Mouse (Mus musculus) heart, postnatal 0 days (tissue): Measurements from ENCODE around the gene Zpbp. TPM values are rescaled to one million over a fixed set of nuclear protein-coding genes. Genes with fewer than 3 reads are reported as not detected.

Experiments
- ATAC-seq: fragments of 200-750 bp; cut with Nextera tagmentation; 2 replicates; pipeline ENCODE4 v1.8.0; 2017; ENCODE audit warnings: low read depth, moderate number of reproducible peaks, moderate library complexity; ENCODE audit not compliant: insufficient read depth
- DNase-seq: peaks from one replicate; pipeline ENCODE4 v3.0.0-alpha.2; 2016; ENCODE audit warnings: low spot score
- H3K27ac ChIP-seq: fragments of 300-500 bp; sonication (generic); 2 replicates; pipeline ENCODE4 v1.5.1; 2014; ENCODE audit warnings: low read depth, mild to moderate bottlenecking
- H3K27me3 ChIP-seq: fragments of 300-500 bp; sonication (generic); 2 replicates; pipeline ENCODE4 v1.6.1; 2014; ENCODE audit warnings: low read length, mixed read lengths; ENCODE audit not compliant: control insufficient read depth, insufficient read depth
- H3K36me3 ChIP-seq: fragments of 300-500 bp; sonication (generic); replicated peaks from 2 replicates; pipeline ENCODE4 v1.6.1; 2014; ENCODE audit warnings: low read length, mixed read lengths; ENCODE audit not compliant: control insufficient read depth, insufficient read depth
- H3K4me1 ChIP-seq: fragments of 300-500 bp; sonication (generic); 2 replicates; pipeline ENCODE4 v1.6.1; 2014; ENCODE audit warnings: antibody characterized with exemption; ENCODE audit not compliant: control insufficient read depth, insufficient read depth
- H3K4me2 ChIP-seq: fragments of 300-500 bp; sonication (generic); 2 replicates; pipeline ENCODE4 v1.6.1; 2014; ENCODE audit warnings: low read depth, mild to moderate bottlenecking, low read length, moderate library complexity
- H3K4me3 ChIP-seq: fragments of 300-500 bp; sonication (generic); 2 replicates; pipeline ENCODE4 v1.5.1; 2014; ENCODE audit warnings: low read depth, low read length
- H3K9ac ChIP-seq: fragments of 300-500 bp; sonication (generic); replicated peaks from 2 replicates; pipeline ENCODE4 v1.6.1; 2014; ENCODE audit warnings: low read depth, low read length, mixed read lengths
- H3K9me3 ChIP-seq: fragments of 300-500 bp; sonication (generic); replicated peaks from 2 replicates; pipeline ENCODE4 v1.6.1; 2016; ENCODE audit warnings: low read length; ENCODE audit not compliant: control insufficient read depth
- CTCF ChIP-seq: IDR thresholded peaks from 2 replicates; pipeline ENCODE4 v1.5.1; 2016; ENCODE audit warnings: antibody characterized with exemption, control low read depth, low read depth
- EP300 ChIP-seq: IDR thresholded peaks from 2 replicates; pipeline ENCODE4 v1.6.1; 2016; ENCODE audit warnings: antibody characterized with exemption, low read depth
- WGBS: fragments of 180-500 bp; shearing (Covaris S2); extraction: QIAGEN DNeasy Blood & Tissue Kit; methylation state at CpG from one replicate; pipeline ENCODE4 v1.1.7; 2014; 5-methylcytosine and 5-hydroxymethylcytosine counted together
- polyA plus RNA-seq: library from polyadenylated mRNA; unstranded; fragments of >200 nt; fragmentation: Nextera tagmentation; extraction: Ambion mirVana; gene quantifications from 2 replicates; pipeline ENCODE4 v1.2.1, GENCODE M21; 2015
- total RNA-seq: library from RNA; depleted of rRNA; stranded (reverse); fragments of >200 nt; gene quantifications from 2 replicates; pipeline ENCODE4 v1.2.3, GENCODE M21; 2014; ENCODE audit warnings: low replicate concordance

Zpbp gene
- total and polyA plus RNA-seq, 2 experiments from 2014 or later: 0.59 to 0.69 TPM

- Histone ChIP-seq H3K4me2 (no peak overlapping the region), H3K4me1 (no peaks in the 10 kb centered on the region), H3K9me3 (no peaks in the 10 kb centered on the region), H3K36me3 (no peaks in the 10 kb centered on the region), H3K27me3 (no peaks in the 10 kb centered on the region), H3K4me3 (no peak overlapping the region), H3K9ac (no peak overlapping the region), H3K27ac (no peak overlapping the region)
- no peak for ATAC-seq
- TF ChIP-seq CTCF: no peak
- no peak for TF ChIP-seq EP300
- no peak for DNase-seq
- WGBS: 66% methylated on average over 5 of the region's 5 CpGs
Observed at GRCm38 (mm10) chr11:11492044-11492443, 29.8 kb upstream of the Zpbp start.

GRCm38 (mm10) chr11:11484378-11484777 lies 22.2 kb upstream of the Zpbp start:
- Histone ChIP-seq H3K27me3 (no peaks in the 10 kb centered on the region), H3K9me3 (no peaks in the 10 kb centered on the region), H3K36me3 (no peaks in the 10 kb centered on the region), H3K27ac (no peak overlapping the region), H3K4me1 (no peaks in the 10 kb centered on the region), H3K4me2 (no peak overlapping the region), H3K9ac (no peak overlapping the region), H3K4me3 (no peak overlapping the region)
- WGBS: 37% methylated on average over 8 of the region's 8 CpGs
- ATAC-seq: no peak
- DNase-seq: no peak
- TF ChIP-seq CTCF (no peak), EP300 (no peak)

DNA sequence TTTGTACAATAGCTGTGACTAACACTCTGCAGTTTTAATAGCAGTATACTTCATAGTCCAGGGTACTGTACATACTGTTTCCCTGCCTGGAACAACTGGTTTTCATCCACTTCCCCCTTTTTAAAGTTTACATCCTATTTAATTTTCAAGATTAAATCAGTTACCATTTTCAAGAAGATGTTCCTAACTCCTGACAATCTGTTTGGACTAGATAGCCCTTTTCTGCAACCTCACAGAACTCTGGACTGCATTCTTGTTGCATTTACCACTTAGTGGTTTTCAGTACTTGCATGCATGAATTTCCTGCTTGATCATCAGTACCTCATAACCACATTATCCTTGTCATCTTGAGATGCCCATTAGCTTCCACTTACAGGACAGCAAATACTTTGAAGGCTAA lies 6.7 kb upstream of the Zpbp start:
- Histone ChIP-seq H3K4me2 (no peak overlapping the region), H3K4me1 (no peaks in the 10 kb centered on the region), H3K4me3 (no peak overlapping the region), H3K36me3 (no peaks in the 10 kb centered on the region), H3K27ac (no peak overlapping the region), H3K27me3 (no peaks in the 10 kb centered on the region), H3K9ac (no peak overlapping the region), H3K9me3 (no peaks in the 10 kb centered on the region)
- no peak for DNase-seq
- TF ChIP-seq CTCF: no peak
- ATAC-seq: no peak

- H3K36me3 ChIP-seq: no peaks in the 10 kb centered on the region
Observed at GRCm38 (mm10) chr11:11462561-11462890, 318 bp upstream of the Zpbp start.

DNA sequence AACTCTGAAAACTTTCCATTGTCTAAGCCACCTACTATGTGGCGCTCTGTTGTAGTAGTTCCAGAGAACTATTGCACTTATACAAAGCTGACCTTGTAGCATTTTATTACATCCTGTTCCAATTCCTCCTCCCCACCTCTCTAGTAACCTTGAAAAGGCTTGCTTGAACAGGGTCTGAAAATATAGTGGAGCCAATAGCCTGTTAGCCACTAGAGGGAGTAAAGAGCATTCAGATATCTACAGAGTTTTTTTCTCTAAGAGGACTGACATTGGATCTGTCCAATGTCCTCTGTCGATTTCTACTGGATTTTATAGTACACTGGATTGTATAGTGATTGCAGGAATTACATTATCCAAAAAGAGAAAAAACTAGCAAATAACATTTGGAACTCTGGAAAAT lies 7.2 kb downstream of the Zpbp start:
- TF ChIP-seq EP300 (no peak), CTCF (peak; percentile 55)
- peak; percentile 33 for DNase-seq
- 14% methylated on average over 2 of the region's 2 CpGs for WGBS
- H3K4me3 ChIP-seq: no peak overlapping the region
- H3K4me2 ChIP-seq: no peak overlapping the region
- no peak overlapping the region for H3K9ac ChIP-seq
- no peaks in the 10 kb centered on the region for H3K27me3 ChIP-seq
- H3K36me3 ChIP-seq: no peaks in the 10 kb centered on the region
- H3K4me1 ChIP-seq: no peaks in the 10 kb centered on the region
- H3K27ac ChIP-seq: no peak overlapping the region
- no peaks in the 10 kb centered on the region for H3K9me3 ChIP-seq
- no peak for ATAC-seq

More at GRCm38 (mm10) chr11:11462561-11462890, 318 bp upstream of the Zpbp start:
- 83% methylated on average over 5 of the region's 5 CpGs for WGBS
- Histone ChIP-seq H3K4me1 (no peaks in the 10 kb centered on the region), H3K9ac (peak overlapping the region; percentile 63; the same call in 1 of the 2 replicates), H3K9me3 (no peaks in the 10 kb centered on the region), H3K27ac (0 out of 2 replicates have a peak overlapping the region, but pooled peaks have one; percentile 76), H3K4me3 (peak overlapping the region; percentile 66), H3K27me3 (no peaks in the 10 kb centered on the region), H3K4me2 (peak overlapping the region; percentile 67)
- DNase-seq (peak; percentile 44), ATAC-seq (no peak)
- no peak for TF ChIP-seq EP300
- no peak for TF ChIP-seq CTCF

- Histone ChIP-seq H3K9ac (no peak overlapping the region), H3K27ac (no peak overlapping the region), H3K36me3 (no peaks in the 10 kb centered on the region), H3K4me3 (no peak overlapping the region), H3K9me3 (no peaks in the 10 kb centered on the region), H3K4me1 (no peaks in the 10 kb centered on the region), H3K4me2 (no peak overlapping the region), H3K27me3 (no peaks in the 10 kb centered on the region)
- no peak for TF ChIP-seq EP300
- no peak for TF ChIP-seq CTCF
- 76% methylated on average over 2 of the region's 2 CpGs for WGBS
- ATAC-seq (no peak), DNase-seq (no peak)
Observed at GRCm38 (mm10) chr11:11417356-11417755, 44.9 kb downstream of the Zpbp start.
